Mouse (Mus musculus) liver, embryonic 16.5 days (tissue): ENCODE results near the gene Cnih3. TPM values are rescaled to one million over a fixed set of nuclear protein-coding genes. Genes with fewer than 3 reads are reported as not detected.

Experiments used
- ATAC-seq: fragments of 200-750 bp; cut with Nextera tagmentation; 2 replicates; pipeline ENCODE4 v1.8.0; 2017; ENCODE audit warnings: low read depth, mild to moderate bottlenecking, moderate number of reproducible peaks, moderate library complexity
- H3K27ac ChIP-seq: fragments of 300-500 bp; sonication (generic); 2 replicates; pipeline ENCODE4 v1.5.1; 2014; ENCODE audit warnings: mild to moderate bottlenecking, low read length
- H3K27me3 ChIP-seq: fragments of 300-500 bp; sonication (generic); 2 replicates; pipeline ENCODE4 v1.6.1; 2014; ENCODE audit warnings: low read depth, low read length, mixed read lengths; ENCODE audit not compliant: control insufficient read depth, insufficient read depth
- H3K36me3 ChIP-seq: fragments of 300-500 bp; sonication (generic); 2 replicates; pipeline ENCODE4 v1.6.1; 2014; ENCODE audit warnings: mild to moderate bottlenecking; ENCODE audit not compliant: control insufficient read depth, insufficient read depth
- H3K4me1 ChIP-seq: fragments of 300-500 bp; sonication (generic); 2 replicates; pipeline ENCODE4 v1.6.1; 2014; ENCODE audit warnings: low read depth, low read length, mixed read lengths; ENCODE audit not compliant: control insufficient read depth
- H3K4me2 ChIP-seq: fragments of 300-500 bp; sonication (generic); 2 replicates; pipeline ENCODE4 v1.6.1; 2014; ENCODE audit warnings: low read depth, low read length, mixed read lengths
- H3K4me3 ChIP-seq: fragments of 300-500 bp; sonication (generic); 2 replicates; pipeline ENCODE4 v1.5.1; 2014; ENCODE audit warnings: low read depth, mild to moderate bottlenecking, low read length
- H3K9ac ChIP-seq: fragments of 300-500 bp; sonication (generic); 2 replicates; pipeline ENCODE4 v1.6.1; 2014; ENCODE audit warnings: low read depth, low read length
- H3K9me3 ChIP-seq: fragments of 300-500 bp; sonication (generic); replicated peaks from 2 replicates; pipeline ENCODE4 v1.6.1; 2016; ENCODE audit warnings: low read length; ENCODE audit not compliant: control insufficient read depth
- WGBS: fragments of 180-500 bp; shearing (Covaris S2); extraction: QIAGEN DNeasy Blood & Tissue Kit; methylation state at CpG from one replicate; pipeline ENCODE4 v1.1.7; 2014; ENCODE audit not compliant: insufficient replicate concordance; 5-methylcytosine and 5-hydroxymethylcytosine counted together
- polyA plus RNA-seq: library from polyadenylated mRNA; unstranded; fragments of >200 nt; fragmentation: Nextera tagmentation; extraction: Ambion mirVana; gene quantifications from 2 replicates; pipeline ENCODE4 v1.2.1, GENCODE M21; 2015

Gene Cnih3
- polyA plus RNA-seq, 1 experiment from 2014 or later, result not detected

- Histone ChIP-seq H3K27me3 (no peaks in the 10 kb centered on the region), H3K4me2 (no peak overlapping the region), H3K36me3 (no peaks in the 10 kb centered on the region), H3K27ac (no peak overlapping the region), H3K4me1 (no peaks in the 10 kb centered on the region), H3K4me3 (no peak overlapping the region), H3K9ac (no peak overlapping the region), H3K9me3 (no peaks in the 10 kb centered on the region)
- WGBS, result 60% methylated on average over 3 of the region's 3 CpGs
- ATAC-seq, result no peak
Observed at GRCm38 (mm10) chr1:181425388-181425787, 73.0 kb downstream of the Cnih3 start.

DNA sequence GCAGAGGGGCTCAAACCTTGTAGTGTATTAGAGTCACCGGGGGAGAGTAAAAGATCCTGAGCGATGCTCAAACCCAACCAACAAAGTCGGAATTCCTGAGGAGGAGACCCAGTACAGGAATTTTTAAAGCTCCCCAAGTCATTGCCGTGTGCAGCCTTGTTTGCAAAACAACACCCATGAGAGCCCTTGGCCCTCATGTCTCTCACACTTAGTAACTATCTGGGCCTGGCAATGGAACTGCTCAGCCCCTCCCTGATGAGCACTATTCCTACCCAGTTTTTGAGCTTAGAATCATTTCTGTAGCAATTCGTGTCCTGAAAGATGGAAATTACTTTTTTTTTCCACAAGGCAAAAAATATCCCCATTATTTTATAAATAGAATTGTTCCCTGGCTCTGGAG, 74.0 kb downstream of the Cnih3 start:
- no peak overlapping the region for H3K4me3 ChIP-seq
- no peaks in the 10 kb centered on the region for H3K27me3 ChIP-seq
- no peak overlapping the region for H3K4me2 ChIP-seq
- no peaks in the 10 kb centered on the region for H3K4me1 ChIP-seq
- no peaks in the 10 kb centered on the region for H3K9me3 ChIP-seq
- 65% methylated on average over 5 of the region's 5 CpGs for WGBS
- no peaks in the 10 kb centered on the region for H3K36me3 ChIP-seq
- no peak overlapping the region for H3K9ac ChIP-seq
- no peak overlapping the region for H3K27ac ChIP-seq
- no peak for ATAC-seq

- H3K4me1 ChIP-seq, result no peaks in the 10 kb centered on the region
- no peaks in the 10 kb centered on the region for H3K36me3 ChIP-seq
- WGBS, result 74% methylated on average over 5 of the region's 5 CpGs
- no peaks in the 10 kb centered on the region for H3K9me3 ChIP-seq
- no peak overlapping the region for H3K4me2 ChIP-seq
- ATAC-seq, result no peak
- H3K27me3 ChIP-seq, result no peaks in the 10 kb centered on the region
- H3K4me3 ChIP-seq, result no peak overlapping the region
- no peak overlapping the region for H3K9ac ChIP-seq
- no peak overlapping the region for H3K27ac ChIP-seq
Observed at GRCm38 (mm10) chr1:181433263-181433662, 80.8 kb downstream of the Cnih3 start.

- ATAC-seq, result no peak
- no peak overlapping the region for H3K9ac ChIP-seq
- H3K4me2 ChIP-seq, result no peak overlapping the region
- 61% methylated on average over 5 of the region's 5 CpGs for WGBS
- no peaks in the 10 kb centered on the region for H3K4me1 ChIP-seq
- no peak overlapping the region for H3K27ac ChIP-seq
- no peaks in the 10 kb centered on the region for H3K36me3 ChIP-seq
- no peaks in the 10 kb centered on the region for H3K27me3 ChIP-seq
- no peak overlapping the region for H3K4me3 ChIP-seq
- H3K9me3 ChIP-seq, result no peaks in the 10 kb centered on the region
Observed at GRCm38 (mm10) chr1:181435414-181435813, 83.0 kb downstream of the Cnih3 start.

DNA sequence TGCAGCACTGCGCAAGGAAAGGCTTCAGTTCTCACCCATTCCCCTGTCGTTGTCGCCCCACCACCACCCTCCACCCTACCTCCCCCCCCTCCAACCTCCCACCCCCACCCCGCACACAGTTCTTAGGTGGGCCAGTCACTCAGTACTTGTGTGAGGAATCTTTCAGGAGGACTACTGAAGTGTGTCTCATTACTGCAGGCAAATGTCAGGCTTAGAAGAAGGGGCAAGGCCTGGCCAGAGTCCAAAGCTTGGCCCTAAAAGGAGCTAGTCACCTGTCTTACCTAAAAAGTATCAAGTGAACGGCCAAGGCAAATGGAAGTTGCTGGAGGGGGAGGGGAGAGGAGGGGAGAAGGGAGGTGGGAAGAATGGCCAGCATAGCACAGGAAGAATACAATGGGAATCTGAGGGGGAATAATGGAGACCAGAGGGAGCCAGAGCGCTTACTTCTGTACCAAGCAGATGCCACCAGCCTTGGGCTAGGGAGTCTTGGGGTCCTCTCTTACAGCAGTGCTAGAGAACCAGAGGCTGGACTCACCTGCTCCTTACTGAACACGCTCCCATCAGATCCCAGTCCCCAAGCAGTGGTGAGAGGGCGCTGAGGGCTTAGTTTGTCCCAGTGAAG, 88.7 kb downstream of the Cnih3 start:
- Histone ChIP-seq H3K9ac (no peak overlapping the region), H3K27ac (no peak overlapping the region), H3K36me3 (no peaks in the 10 kb centered on the region), H3K9me3 (no peaks in the 10 kb centered on the region), H3K4me3 (no peak overlapping the region), H3K27me3 (no peaks in the 10 kb centered on the region), H3K4me2 (no peak overlapping the region), H3K4me1 (no peaks in the 10 kb centered on the region)
- WGBS, result 69% methylated on average over 8 of the region's 8 CpGs
- no peak for ATAC-seq

- no peak overlapping the region for H3K4me2 ChIP-seq
- H3K27me3 ChIP-seq, result no peaks in the 10 kb centered on the region
- no peaks in the 10 kb centered on the region for H3K4me1 ChIP-seq
- H3K36me3 ChIP-seq, result no peaks in the 10 kb centered on the region
- H3K4me3 ChIP-seq, result no peak overlapping the region
- no peak for ATAC-seq
- 64% methylated on average over 7 of the region's 7 CpGs for WGBS
- H3K9ac ChIP-seq, result no peak overlapping the region
- no peaks in the 10 kb centered on the region for H3K9me3 ChIP-seq
- H3K27ac ChIP-seq, result no peak overlapping the region
Observed at GRCm38 (mm10) chr1:181441654-181442241, 89.3 kb downstream of the Cnih3 start.

DNA sequence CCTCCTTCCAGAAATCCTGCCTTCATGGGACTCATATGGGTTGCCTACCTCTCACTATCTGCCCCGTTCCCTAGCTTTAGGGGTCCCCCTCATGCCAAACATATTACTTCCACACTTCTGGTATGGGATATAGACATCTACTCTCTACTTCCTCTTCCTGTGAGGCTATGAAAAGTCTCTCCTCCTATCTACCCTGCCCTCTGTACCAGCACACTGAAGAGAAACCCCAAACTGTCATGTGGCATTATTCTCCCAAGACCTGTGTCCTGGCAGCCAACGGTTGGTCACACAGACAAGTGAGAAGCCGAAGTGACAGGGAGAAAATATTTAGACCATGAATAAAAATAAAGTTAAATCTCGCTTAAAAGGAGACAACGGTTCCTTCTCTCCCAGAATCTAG, 92.6 kb downstream of the Cnih3 start:
- ATAC-seq, result no peak
- WGBS, result 45% methylated on average over 5 of the region's 5 CpGs

DNA sequence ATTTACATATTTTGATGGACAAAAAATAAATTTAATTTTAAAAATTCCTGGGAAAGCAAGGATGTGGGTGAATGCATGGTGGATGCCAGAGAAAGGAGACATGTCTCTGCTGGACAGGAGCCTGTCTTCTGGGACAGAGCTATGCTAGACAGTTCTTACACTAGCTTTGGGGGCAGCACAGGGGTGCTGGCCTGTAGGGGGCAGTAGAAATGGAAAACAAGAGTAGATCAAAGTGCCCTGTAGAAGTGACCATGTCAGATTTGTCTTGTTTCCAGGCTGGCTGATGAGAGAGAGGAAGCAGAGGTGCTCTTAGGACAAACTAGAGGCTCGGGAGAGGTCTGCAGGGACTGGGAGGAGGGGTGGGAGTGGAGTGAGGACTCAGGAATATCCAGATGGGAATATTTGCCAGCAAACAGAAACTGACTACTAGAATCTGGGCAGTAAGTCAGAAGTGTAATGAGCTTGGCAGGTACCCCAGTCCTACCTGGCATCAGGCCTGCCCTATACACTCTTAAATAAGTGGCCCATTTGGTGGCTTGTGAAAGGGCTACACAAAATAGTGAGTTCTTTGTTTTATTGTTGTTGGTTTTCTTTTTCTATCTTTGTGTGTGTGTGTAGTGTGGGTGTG, 93.3 kb downstream of the Cnih3 start:
- 38% methylated on average over 1 of the region's 1 CpGs for WGBS
- H3K4me1 ChIP-seq, result no peaks in the 10 kb centered on the region
- no peak overlapping the region for H3K9ac ChIP-seq
- no peak for ATAC-seq
- H3K9me3 ChIP-seq, result no peaks in the 10 kb centered on the region
- no peak overlapping the region for H3K4me2 ChIP-seq
- H3K27me3 ChIP-seq, result no peaks in the 10 kb centered on the region
- H3K27ac ChIP-seq, result no peak overlapping the region
- no peak overlapping the region for H3K4me3 ChIP-seq
- no peaks in the 10 kb centered on the region for H3K36me3 ChIP-seq

More for the DNA sequence above, 92.6 kb downstream of the Cnih3 start:
- Histone ChIP-seq H3K4me2 (no peak overlapping the region), H3K9me3 (no peaks in the 10 kb centered on the region), H3K4me3 (no peak overlapping the region), H3K9ac (no peak overlapping the region), H3K36me3 (no peaks in the 10 kb centered on the region), H3K27me3 (no peaks in the 10 kb centered on the region), H3K27ac (no peak overlapping the region), H3K4me1 (no peaks in the 10 kb centered on the region)

DNA sequence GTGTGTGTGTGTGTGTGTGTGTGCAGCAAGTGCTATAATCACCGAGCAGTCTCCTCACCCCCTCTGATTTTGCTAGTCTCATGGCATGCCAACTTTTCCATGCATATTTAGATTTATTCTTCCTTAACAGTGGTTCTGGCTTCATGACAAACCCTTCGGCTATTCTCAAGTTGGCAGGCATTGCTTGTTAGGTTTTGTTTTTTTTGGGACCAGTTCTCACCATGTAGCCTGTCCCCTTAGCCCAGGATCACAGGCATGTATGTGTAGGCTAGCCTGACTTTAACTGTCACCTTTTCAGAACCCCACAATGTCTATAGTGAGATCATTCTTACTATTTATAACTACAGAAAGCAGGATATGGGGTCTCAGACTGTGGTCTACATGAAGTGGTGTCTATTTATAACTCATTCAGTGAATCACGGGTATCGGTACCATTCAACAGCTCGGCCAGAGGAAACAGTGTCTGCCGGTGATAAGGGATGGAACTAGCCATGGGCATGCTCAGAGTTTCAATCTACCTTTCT, 94.2 kb downstream of the Cnih3 start:
- H3K4me3 ChIP-seq, result no peak overlapping the region
- 17% methylated on average over 6 of the region's 6 CpGs for WGBS
- no peak overlapping the region for H3K9ac ChIP-seq
- H3K9me3 ChIP-seq, result no peaks in the 10 kb centered on the region
- H3K27ac ChIP-seq, result no peak overlapping the region
- no peaks in the 10 kb centered on the region for H3K4me1 ChIP-seq
- no peak for ATAC-seq
- H3K4me2 ChIP-seq, result no peak overlapping the region
- H3K36me3 ChIP-seq, result no peaks in the 10 kb centered on the region
- H3K27me3 ChIP-seq, result no peaks in the 10 kb centered on the region
